Mouse (Mus musculus) liver, embryonic 15.5 days (tissue): Measurements from ENCODE around the gene Zfp26. TPM values are rescaled to one million over a fixed set of nuclear protein-coding genes. Genes with fewer than 3 reads are reported as not detected.

Experiments
- polyA plus RNA-seq: library from polyadenylated mRNA; unstranded; fragments of >200 nt; fragmentation: Nextera tagmentation; extraction: Ambion mirVana; gene quantifications from 2 replicates; pipeline ENCODE4 v1.2.1, GENCODE M21; 2015

Gene Zfp26
- polyA plus RNA-seq, 1 experiment from 2014 or later, result 3.0 TPM

Other genes with a start within 250 kb of the Zfp26 start
- not detected in 2 replicates for gene Olfr871, start 248.0 kb downstream of the Zfp26 start, polyA plus RNA-seq
- not detected in 2 replicates for gene Olfr872, start 223.0 kb downstream of the Zfp26 start, polyA plus RNA-seq
- not detected in 2 replicates for gene Olfr39, start 177.8 kb downstream of the Zfp26 start, polyA plus RNA-seq
- not detected in 2 replicates for gene Olfr873, start 161.6 kb downstream of the Zfp26 start, polyA plus RNA-seq
- not detected in 2 replicates for gene Olfr18, start 124.1 kb downstream of the Zfp26 start, polyA plus RNA-seq
- 9.4 and 10.1 TPM in 2 replicates for gene Zfp560, start 75.0 kb downstream of the Zfp26 start, polyA plus RNA-seq
- 6.4 and 7.6 TPM in 2 replicates for gene Zfp426, start 32.6 kb upstream of the Zfp26 start, polyA plus RNA-seq
- 12.3 and 12.9 TPM in 2 replicates for gene Zfp266, start 61.3 kb upstream of the Zfp26 start, polyA plus RNA-seq
- gene Zfp846, start 121.1 kb upstream of the Zfp26 start, polyA plus RNA-seq, result 1.9 and 2.2 TPM in 2 replicates
- gene Ubl5, start 182.7 kb upstream of the Zfp26 start, polyA plus RNA-seq, result 181 and 228 TPM in 2 replicates
- 4.5 and 4.9 TPM in 2 replicates for gene Fbxl12, start 184.6 kb upstream of the Zfp26 start, polyA plus RNA-seq
- 23.1 and 23.5 TPM in 2 replicates for gene Pin1, start 191.9 kb upstream of the Zfp26 start, polyA plus RNA-seq